Mouse (Mus musculus): ENCODE data around the gene Mon2. TPM values are rescaled to one million over a fixed set of nuclear protein-coding genes. Genes with fewer than 3 reads are reported as not detected.

The Mon2 gene
- total and polyA plus RNA-seq, 2 experiments from 2014 or later = 15.1 to 58.7 TPM

DNA sequence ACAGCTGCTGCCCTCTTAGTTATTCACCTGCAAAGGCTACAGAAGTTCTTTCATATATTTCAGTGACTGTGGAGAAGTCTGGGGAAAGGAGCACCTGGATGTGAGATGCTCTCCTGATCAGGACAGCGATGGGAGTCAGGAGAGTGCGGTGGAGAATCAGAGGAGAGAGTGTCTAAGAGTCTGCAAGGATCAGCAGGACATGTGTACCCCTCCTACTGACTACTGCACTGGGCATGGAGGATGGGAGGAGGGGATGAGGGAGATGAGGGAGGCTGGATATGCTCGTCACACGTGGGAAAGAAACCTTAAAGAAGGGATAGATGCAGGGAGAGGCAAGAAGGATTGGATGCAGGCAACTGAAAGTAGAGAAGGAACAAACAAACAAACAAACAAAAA is 112.1 kb downstream of the Mon2 start:
- Histone ChIP-seq H3K36me3 (ENCODE audit: insufficient read depth) (no peaks in the 10 kb centered on the region), H3K9me3 (ENCODE audit: low read length) (no peaks in the 10 kb centered on the region), H3K4me1 (ENCODE audit: insufficient read depth) (peaks cover 10% of the 10 kb centered on the region; the same call in 1 of the 2 replicates), H3K4me2 (ENCODE audit: low read depth) (peak overlapping the region; percentile 42; the same call in 1 of the 2 replicates), H3K27ac (ENCODE audit: low read depth, low read length) (peak overlapping the region; percentile 29), H3K4me3 (ENCODE audit: low read depth, low read length) (no peak overlapping the region; the same call in 1 of the 2 replicates), H3K9ac (0 out of 2 replicates have a peak overlapping the region, but pooled peaks have one; percentile 39), H3K27me3 (ENCODE audit: insufficient read depth, low read length) (no peaks in the 10 kb centered on the region)
- 30% methylated on average over 4 of the region's 4 CpGs for WGBS
- DNase-seq = no peak
- TF ChIP-seq CTCF (IDR thresholded peaks at IDR 0.05; ENCODE audit: low read depth) = no peak
- peak; percentile 30; the same call in 1 of the 2 replicates for ATAC-seq

DNA sequence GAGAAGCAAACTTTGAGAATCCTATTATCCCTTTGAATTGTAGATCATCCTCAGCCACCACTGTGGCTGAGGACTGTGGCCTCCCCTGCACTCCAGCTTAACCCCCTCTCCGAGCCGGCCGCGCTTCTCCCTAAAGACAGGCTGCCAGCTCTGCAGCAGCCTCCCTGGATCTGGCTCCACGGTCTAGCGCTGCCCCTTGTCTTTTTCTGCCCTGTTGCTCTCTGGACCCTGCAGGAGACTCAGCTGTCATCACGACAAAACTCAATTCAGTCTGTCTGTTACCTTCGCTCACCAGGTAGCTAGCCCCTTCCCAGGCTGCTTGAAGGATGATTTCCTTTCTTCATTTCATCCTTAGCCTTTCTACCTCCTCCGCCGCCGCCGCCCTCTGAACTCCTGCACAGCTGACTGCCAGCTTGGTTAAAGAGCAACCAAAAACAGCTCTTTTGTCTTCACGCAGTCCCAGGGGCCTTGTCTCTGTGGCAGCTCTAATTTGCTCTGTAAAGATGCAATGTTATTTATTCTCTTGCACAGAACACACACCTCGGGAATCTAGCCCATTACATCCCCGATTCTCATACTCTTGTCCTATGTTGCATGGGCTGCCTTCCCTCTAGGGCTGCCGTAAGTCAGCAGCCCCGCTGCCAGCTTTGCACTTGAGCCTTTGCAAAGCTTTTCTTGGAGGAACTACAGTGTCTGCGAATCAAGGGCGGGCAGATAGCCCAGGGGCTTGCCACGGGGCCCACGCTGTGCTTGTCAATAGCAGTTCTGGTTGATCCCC is 112.7 kb downstream of the Mon2 start:
- no peak for TF ChIP-seq CTCF (IDR thresholded peaks at IDR 0.05; ENCODE audit: low read depth)
- ATAC-seq (peak; percentile 72), DNase-seq (peak; percentile 60)
- Histone ChIP-seq H3K9ac (peak overlapping the region; percentile 39), H3K36me3 (ENCODE audit: insufficient read depth) (no peaks in the 10 kb centered on the region), H3K27me3 (ENCODE audit: insufficient read depth, low read length) (no peaks in the 10 kb centered on the region), H3K4me2 (ENCODE audit: low read depth) (peak overlapping the region; percentile 42), H3K4me1 (ENCODE audit: insufficient read depth) (peaks cover 10% of the 10 kb centered on the region; the same call in 1 of the 2 replicates), H3K4me3 (ENCODE audit: low read depth, low read length) (peak overlapping the region; percentile 12; the same call in 1 of the 2 replicates), H3K27ac (ENCODE audit: low read depth, low read length) (peak overlapping the region; percentile 29; the same call in 1 of the 2 replicates), H3K9me3 (ENCODE audit: low read length) (no peaks in the 10 kb centered on the region)
- 3% methylated on average over 21 of the region's 21 CpGs for WGBS

DNA sequence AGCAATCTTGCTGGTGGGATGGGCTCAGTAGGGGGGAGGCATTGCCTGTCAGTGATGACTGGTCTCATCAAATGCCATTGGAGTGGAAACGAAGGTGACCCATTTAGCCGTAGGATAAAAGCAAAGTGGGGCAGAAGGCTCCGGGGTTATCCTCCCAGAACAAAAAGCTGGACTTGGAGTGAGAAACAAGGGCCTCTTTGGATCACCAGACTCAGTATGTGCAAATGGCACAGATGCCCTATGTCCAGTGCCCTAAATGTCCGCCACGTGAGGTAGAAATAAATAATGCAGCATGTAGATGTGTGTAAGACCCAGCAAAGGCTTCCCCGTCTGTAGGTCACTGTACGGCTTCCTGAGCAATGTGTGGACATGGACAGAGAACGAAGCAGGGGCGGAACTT is 113.7 kb downstream of the Mon2 start:
- no peak for DNase-seq
- H3K4me2 ChIP-seq (ENCODE audit: low read depth) = no peak overlapping the region
- 69% methylated on average over 9 of the region's 9 CpGs for WGBS
- H3K9me3 ChIP-seq (ENCODE audit: low read length) = no peaks in the 10 kb centered on the region
- no peak for TF ChIP-seq CTCF (IDR thresholded peaks at IDR 0.05; ENCODE audit: low read depth)
- H3K27me3 ChIP-seq (ENCODE audit: insufficient read depth, low read length) = no peaks in the 10 kb centered on the region
- no peak overlapping the region for H3K9ac ChIP-seq
- no peaks in the 10 kb centered on the region for H3K36me3 ChIP-seq (ENCODE audit: insufficient read depth)
- peaks cover 10% of the 10 kb centered on the region; the same call in 1 of the 2 replicates for H3K4me1 ChIP-seq (ENCODE audit: insufficient read depth)
- no peak overlapping the region for H3K4me3 ChIP-seq (ENCODE audit: low read depth, low read length)
- H3K27ac ChIP-seq (ENCODE audit: low read depth, low read length) = no peak overlapping the region
- ATAC-seq = no peak

DNA sequence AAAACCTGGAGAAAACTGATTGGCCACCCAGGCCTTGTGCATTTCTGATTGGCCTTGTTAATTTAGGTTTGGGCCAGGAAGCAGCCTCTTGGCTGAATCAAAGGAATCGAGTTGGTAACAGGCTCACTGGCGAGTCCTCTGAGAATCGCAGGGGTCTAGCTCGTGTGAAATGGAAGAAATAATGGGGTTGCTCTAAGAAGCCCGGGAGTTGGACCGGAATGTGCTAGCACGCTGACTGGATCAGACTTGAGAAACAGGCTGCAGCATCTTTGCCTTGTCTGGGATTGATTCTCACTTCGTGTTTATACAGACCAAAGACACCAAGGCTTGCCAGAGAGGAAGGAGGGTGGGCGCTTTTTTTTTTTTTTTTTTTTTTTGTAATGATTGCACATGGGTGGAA is 114.8 kb downstream of the Mon2 start:
- TF ChIP-seq CTCF (IDR thresholded peaks at IDR 0.05; ENCODE audit: low read depth) = no peak
- Histone ChIP-seq H3K4me1 (ENCODE audit: insufficient read depth) (peaks cover 10% of the 10 kb centered on the region; the same call in 1 of the 2 replicates), H3K36me3 (ENCODE audit: insufficient read depth) (no peaks in the 10 kb centered on the region), H3K27ac (ENCODE audit: low read depth, low read length) (no peak overlapping the region), H3K9ac (no peak overlapping the region), H3K4me3 (ENCODE audit: low read depth, low read length) (no peak overlapping the region), H3K27me3 (ENCODE audit: insufficient read depth, low read length) (no peaks in the 10 kb centered on the region), H3K9me3 (ENCODE audit: low read length) (no peaks in the 10 kb centered on the region), H3K4me2 (ENCODE audit: low read depth) (no peak overlapping the region)
- DNase-seq (no peak), ATAC-seq (peak; percentile 32; the same call in 1 of the 2 replicates)
- WGBS = 58% methylated on average over 9 of the region's 9 CpGs

DNA sequence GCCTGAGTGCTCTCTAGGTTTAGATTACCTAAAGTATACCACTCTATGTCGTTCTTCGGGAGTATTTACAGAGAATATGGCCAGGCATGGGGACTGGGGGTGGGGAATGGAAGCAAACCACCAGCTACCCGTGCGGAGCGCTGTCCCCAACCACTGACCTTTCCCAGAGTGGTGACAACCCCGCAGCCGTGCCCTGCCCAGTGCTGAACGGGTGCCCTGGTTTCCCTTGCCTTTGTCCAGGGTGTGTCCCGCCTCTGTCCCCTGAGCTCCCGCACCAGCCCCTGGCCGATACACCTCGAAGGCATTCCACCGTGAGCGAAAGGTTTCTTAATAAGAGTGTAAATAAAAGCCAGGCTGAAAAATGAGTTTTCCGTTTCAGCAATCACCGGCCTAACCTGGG is 115.6 kb downstream of the Mon2 start:
- Histone ChIP-seq H3K4me2 (ENCODE audit: low read depth) (no peak overlapping the region), H3K9me3 (ENCODE audit: low read length) (no peaks in the 10 kb centered on the region), H3K27ac (ENCODE audit: low read depth, low read length) (no peak overlapping the region), H3K4me3 (ENCODE audit: low read depth, low read length) (no peak overlapping the region), H3K4me1 (ENCODE audit: insufficient read depth) (peaks cover 10% of the 10 kb centered on the region; the same call in 1 of the 2 replicates), H3K36me3 (ENCODE audit: insufficient read depth) (no peaks in the 10 kb centered on the region), H3K9ac (no peak overlapping the region), H3K27me3 (ENCODE audit: insufficient read depth, low read length) (no peaks in the 10 kb centered on the region)
- 70% methylated on average over 16 of the region's 16 CpGs for WGBS
- no peak for TF ChIP-seq CTCF (IDR thresholded peaks at IDR 0.05; ENCODE audit: low read depth)
- DNase-seq (no peak), ATAC-seq (no peak)

DNA sequence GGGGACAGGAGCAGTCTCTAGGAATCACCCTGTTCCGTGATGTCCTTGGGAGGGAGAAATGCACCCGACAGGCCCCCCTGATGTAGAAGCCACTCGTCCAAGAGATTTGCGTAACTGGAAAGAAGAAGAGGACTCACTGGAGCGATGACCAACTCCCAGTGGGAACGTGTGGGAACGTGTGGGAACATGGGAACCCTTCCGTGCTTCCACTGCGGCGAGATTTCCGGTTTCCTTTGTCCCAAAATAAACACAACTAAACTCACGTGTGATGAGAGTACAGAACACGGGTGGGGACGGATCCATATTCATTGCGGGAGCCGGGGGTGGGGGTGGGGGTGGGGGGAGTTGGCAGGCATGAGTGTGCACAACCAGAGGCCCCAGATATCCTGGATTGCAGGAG is 116.1 kb downstream of the Mon2 start:
- ATAC-seq (no peak), DNase-seq (no peak)
- Histone ChIP-seq H3K36me3 (ENCODE audit: insufficient read depth) (no peaks in the 10 kb centered on the region), H3K27me3 (ENCODE audit: insufficient read depth, low read length) (no peaks in the 10 kb centered on the region), H3K4me1 (ENCODE audit: insufficient read depth) (peaks cover 10% of the 10 kb centered on the region; the same call in 1 of the 2 replicates), H3K4me3 (ENCODE audit: low read depth, low read length) (no peak overlapping the region), H3K9me3 (ENCODE audit: low read length) (no peaks in the 10 kb centered on the region), H3K4me2 (ENCODE audit: low read depth) (no peak overlapping the region), H3K9ac (no peak overlapping the region), H3K27ac (ENCODE audit: low read depth, low read length) (no peak overlapping the region)
- WGBS = 84% methylated on average over 16 of the region's 16 CpGs
- no peak for TF ChIP-seq CTCF (IDR thresholded peaks at IDR 0.05; ENCODE audit: low read depth)

DNA sequence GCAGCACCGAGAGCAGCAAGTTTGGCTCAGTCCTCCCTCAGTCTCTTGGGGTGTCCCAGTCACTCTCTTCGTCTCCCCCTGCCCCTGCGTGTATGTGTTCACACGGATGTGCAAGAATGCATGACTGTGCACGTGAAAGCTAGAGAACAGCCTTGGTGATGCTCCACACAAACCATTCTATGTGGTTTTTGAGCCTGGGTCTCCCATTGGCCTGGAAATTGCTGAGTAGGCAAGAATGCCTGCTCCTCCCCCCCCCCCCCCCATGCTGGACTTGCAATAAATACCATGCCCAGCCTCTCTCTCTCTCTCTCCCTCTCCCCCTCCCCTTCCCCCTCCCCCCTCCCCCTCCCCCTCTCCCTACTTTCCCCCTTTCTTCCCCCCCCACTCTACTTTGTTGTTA is 117.6 kb downstream of the Mon2 start:
- ATAC-seq (no peak), DNase-seq (no peak)
- no peak for TF ChIP-seq CTCF (IDR thresholded peaks at IDR 0.05; ENCODE audit: low read depth)
- peaks cover 4% of the 10 kb centered on the region; the same call in 1 of the 2 replicates for H3K4me1 ChIP-seq (ENCODE audit: insufficient read depth)
- 81% methylated on average over 5 of the region's 5 CpGs for whole genome bisulfite sequencing
- no peaks in the 10 kb centered on the region for H3K9me3 ChIP-seq (ENCODE audit: low read length)
- no peak overlapping the region for H3K27ac ChIP-seq (ENCODE audit: low read depth, low read length)
- no peak overlapping the region for H3K9ac ChIP-seq
- no peaks in the 10 kb centered on the region for H3K36me3 ChIP-seq (ENCODE audit: insufficient read depth)
- no peaks in the 10 kb centered on the region for H3K27me3 ChIP-seq (ENCODE audit: insufficient read depth, low read length)
- no peak overlapping the region for H3K4me3 ChIP-seq (ENCODE audit: low read depth, low read length)
- H3K4me2 ChIP-seq (ENCODE audit: low read depth) = no peak overlapping the region
